Mouse (Mus musculus) testis, adult 2 months (tissue): ENCODE results near the gene Fhl3. TPM values are rescaled to one million over a fixed set of nuclear protein-coding genes. Genes with fewer than 3 reads are reported as not detected.

Experiments
- H3K27ac ChIP-seq: fragments of 200-500 bp; 2 replicates; pipeline ENCODE4 v1.5.1; 2012; ENCODE audit warnings: low read depth, low read length; ENCODE audit not compliant: control insufficient read depth, insufficient read depth
- H3K27me3 ChIP-seq: fragments of 200-500 bp; 2 replicates; pipeline ENCODE4 v1.6.1; 2012; ENCODE audit warnings: mild to moderate bottlenecking, low read length, moderate library complexity; ENCODE audit not compliant: control insufficient read depth, insufficient read depth
- H3K36me3 ChIP-seq: fragments of 200-500 bp; 2 replicates; pipeline ENCODE4 v1.6.1; 2012; ENCODE audit warnings: mild to moderate bottlenecking, low read length; ENCODE audit not compliant: control insufficient read depth, insufficient read depth
- H3K4me1 ChIP-seq: fragments of 200-500 bp; 2 replicates; pipeline ENCODE4 v1.6.1; 2012; ENCODE audit warnings: low read length; ENCODE audit not compliant: control insufficient read depth, insufficient read depth
- H3K4me3 ChIP-seq: fragments of 200-500 bp; 2 replicates; pipeline ENCODE4 v1.5.1; 2012; ENCODE audit warnings: low read depth, mild to moderate bottlenecking, low read length, moderate library complexity, mixed read lengths; ENCODE audit not compliant: control insufficient read depth
- CTCF ChIP-seq: fragments of 200-500 bp; IDR thresholded peaks from 2 replicates; pipeline ENCODE4 v1.5.1; 2012; ENCODE audit warnings: low read depth, mild to moderate bottlenecking, inconsistent platforms, low read length, moderate library complexity; ENCODE audit not compliant: control insufficient read depth, insufficient read depth, insufficient replicate concordance
- POLR2A ChIP-seq: fragments of 200-500 bp; IDR thresholded peaks from 2 replicates; pipeline ENCODE4 v1.6.1; 2012; ENCODE audit warnings: low read depth, mild to moderate bottlenecking, inconsistent platforms, low read length, moderate library complexity; ENCODE audit not compliant: control insufficient read depth
- polyA plus RNA-seq: library from polyadenylated mRNA; depleted of rRNA; stranded (reverse); fragments of >200 nt; gene quantifications from 2 replicates; pipeline ENCODE4 v1.2.3, GENCODE M21; 2012

Gene Fhl3
- polyA plus RNA-seq, 1 experiment: 1.6 TPM

DNA sequence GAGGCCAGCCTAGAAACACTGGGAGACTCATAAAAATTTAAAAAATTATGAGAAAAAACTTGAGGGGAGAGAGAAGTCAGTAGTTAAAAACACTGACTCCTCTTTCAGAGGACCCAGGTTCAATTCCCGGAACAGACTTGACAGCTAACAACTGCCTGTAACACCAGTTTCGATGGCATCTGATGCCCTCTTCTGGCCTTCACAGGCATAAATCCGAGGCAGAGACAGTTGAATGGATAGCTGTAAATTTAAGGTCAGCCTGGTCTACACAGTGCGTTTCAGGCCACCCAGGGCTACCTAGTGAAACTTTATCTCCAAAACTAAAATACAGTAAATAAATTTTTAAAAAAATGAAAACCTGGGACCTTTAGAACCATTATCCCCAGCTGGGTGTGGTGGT is 15.5 kb upstream of the Fhl3 start:
- TF ChIP-seq POLR2A (no peak), CTCF (no peak)

GRCm38 (mm10) chr4:124685453-124685852 is 15.0 kb upstream of the Fhl3 start:
- Histone ChIP-seq H3K36me3 (peaks cover 2% of the 10 kb centered on the region; the same call in 1 of the 2 replicates), H3K4me3 (no peak overlapping the region), H3K27ac (no peak overlapping the region), H3K4me1 (no peaks in the 10 kb centered on the region), H3K27me3 (no peaks in the 10 kb centered on the region)
- TF ChIP-seq POLR2A (no peak), CTCF (no peak)

More for the DNA sequence above, 15.5 kb upstream of the Fhl3 start:
- H3K27ac ChIP-seq: no peak overlapping the region
- H3K4me1 ChIP-seq: no peaks in the 10 kb centered on the region
- no peaks in the 10 kb centered on the region for H3K27me3 ChIP-seq
- no peak overlapping the region for H3K4me3 ChIP-seq
- H3K36me3 ChIP-seq: peaks cover 2% of the 10 kb centered on the region; the same call in 1 of the 2 replicates

DNA sequence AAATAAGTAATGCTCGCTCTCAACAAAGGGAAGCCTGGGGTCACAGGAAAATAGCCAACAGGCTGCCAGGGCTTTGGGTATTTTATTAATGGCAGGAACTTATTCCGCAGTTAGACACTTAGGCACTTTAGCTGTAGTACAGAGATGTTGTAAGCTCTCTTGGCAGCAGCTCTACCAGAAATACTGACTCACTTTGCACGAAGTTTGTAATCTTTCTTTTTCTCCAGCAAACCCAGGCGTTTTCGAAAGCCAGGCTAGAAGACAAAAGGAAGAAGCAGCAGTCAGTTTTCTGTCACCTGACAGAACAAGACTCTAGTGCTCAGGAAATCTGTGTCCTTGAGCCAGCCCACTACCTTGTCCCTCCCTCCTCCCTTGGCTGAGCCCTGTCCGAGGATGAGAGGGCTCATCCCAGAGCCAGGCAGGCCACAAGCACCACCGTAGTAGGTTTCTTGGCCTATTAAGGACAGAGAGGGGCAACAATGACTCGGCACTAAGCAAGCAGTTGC is 14.6 kb upstream of the Fhl3 start:
- Histone ChIP-seq H3K4me1 (no peaks in the 10 kb centered on the region), H3K27me3 (no peaks in the 10 kb centered on the region), H3K4me3 (no peak overlapping the region), H3K36me3 (peaks cover 2% of the 10 kb centered on the region; the same call in 1 of the 2 replicates), H3K27ac (no peak overlapping the region)
- TF ChIP-seq CTCF (no peak), POLR2A (no peak)

GRCm38 (mm10) chr4:124691455-124691854 is 9.0 kb upstream of the Fhl3 start:
- no peaks in the 10 kb centered on the region for H3K36me3 ChIP-seq
- H3K4me3 ChIP-seq: no peak overlapping the region
- H3K27ac ChIP-seq: no peak overlapping the region
- H3K27me3 ChIP-seq: no peaks in the 10 kb centered on the region
- no peak for TF ChIP-seq CTCF
- TF ChIP-seq POLR2A: no peak
- H3K4me1 ChIP-seq: peaks cover 2% of the 10 kb centered on the region

DNA sequence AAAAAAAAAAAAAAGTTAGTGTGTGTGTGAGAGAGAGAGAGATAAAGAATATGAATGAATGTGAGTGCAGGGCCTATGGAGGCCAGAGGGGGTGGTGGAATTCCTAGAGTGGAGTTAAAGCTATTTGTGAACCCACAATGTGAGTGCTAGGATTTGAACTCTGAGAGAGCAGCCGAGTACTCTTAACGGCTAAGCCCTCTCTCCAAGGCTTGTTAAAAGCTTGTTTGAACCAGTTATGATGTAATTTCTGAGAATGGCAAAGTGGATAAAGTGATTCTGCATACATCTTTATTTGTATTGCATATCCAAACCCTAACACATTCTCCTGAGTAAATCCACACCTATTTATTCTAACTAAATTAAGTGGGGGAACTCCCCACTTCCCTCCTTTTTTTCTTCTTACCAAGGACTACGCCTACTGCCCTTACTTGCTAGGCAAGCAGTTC is 8.1 kb upstream of the Fhl3 start:
- TF ChIP-seq CTCF (no peak), POLR2A (no peak)
- H3K27ac ChIP-seq: no peak overlapping the region
- H3K27me3 ChIP-seq: no peaks in the 10 kb centered on the region
- peaks cover 2% of the 10 kb centered on the region for H3K4me1 ChIP-seq
- H3K36me3 ChIP-seq: no peaks in the 10 kb centered on the region
- H3K4me3 ChIP-seq: no peak overlapping the region; the same call in 1 of the 2 replicates

DNA sequence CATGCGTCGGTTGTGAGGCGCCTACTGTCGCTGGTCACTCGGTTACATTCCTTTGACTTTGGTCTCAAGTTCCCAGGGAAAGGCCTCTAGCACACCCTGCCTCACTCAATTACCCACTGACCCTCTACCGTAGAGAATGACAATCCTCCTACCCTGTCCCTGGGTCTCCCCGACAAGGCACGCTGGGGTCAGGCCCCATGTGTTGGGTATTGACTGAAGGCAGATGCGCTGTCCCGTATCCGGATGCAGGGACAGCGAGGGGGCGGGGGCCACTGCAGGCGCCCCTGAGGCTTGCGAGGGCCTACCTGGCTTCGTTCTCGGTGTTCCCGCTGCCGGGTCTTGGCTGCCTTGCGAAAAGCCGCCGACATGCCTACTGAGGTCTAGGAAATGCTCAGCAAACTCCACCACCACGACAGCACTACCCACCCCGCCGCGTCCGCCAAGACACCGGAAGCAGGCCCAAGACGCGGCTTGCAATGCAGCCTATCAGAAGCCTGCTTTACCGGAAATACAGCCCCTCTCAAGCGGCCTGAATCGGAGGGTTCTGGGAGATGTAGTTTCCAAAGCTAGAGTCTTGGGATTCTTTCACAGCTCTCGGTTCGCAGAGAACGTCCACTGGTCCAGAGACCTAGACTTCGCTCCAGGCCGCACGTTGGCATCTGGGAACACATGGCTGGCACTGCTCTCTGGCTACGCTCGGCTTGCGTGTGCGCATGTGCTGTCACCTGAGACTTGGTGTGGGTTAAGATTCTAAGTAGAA is 7.2 kb upstream of the Fhl3 start, which contains the start of gene Utp11:
Utp11 (minus strand) TSS at position 466 of the 760 bp plus-strand sequence.
- Histone ChIP-seq H3K4me1 (peaks cover 2% of the 10 kb centered on the region), H3K36me3 (no peaks in the 10 kb centered on the region), H3K4me3 (peak within 1 kb of the TSS; percentile 90), H3K27me3 (no peaks in the 10 kb centered on the region), H3K27ac (peak within 1 kb of the TSS; percentile 71)
- no peak for TF ChIP-seq CTCF
- TF ChIP-seq POLR2A: peak; percentile 83

DNA sequence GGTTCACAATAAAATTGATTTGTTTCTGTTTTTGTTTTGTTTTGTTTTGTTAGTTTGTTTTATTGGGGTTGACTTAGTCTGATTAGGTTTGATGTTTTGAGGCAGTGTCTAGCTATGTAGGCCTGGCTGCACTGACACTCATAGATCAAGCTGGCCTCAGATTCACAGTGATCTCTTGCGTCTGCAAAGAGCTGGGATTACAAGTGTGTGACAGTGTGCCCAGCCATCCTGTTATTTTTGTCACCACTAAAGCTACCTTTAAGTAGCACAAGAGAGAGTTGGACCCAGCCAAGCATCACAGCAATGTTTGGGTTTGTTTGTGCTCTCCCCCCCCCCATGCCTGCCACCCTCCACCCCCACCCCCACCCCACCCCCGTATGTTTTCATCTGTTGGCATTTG is 5.9 kb upstream of the Fhl3 start:
- TF ChIP-seq POLR2A (no peak), CTCF (no peak)
- Histone ChIP-seq H3K4me1 (peaks cover 5% of the 10 kb centered on the region), H3K27me3 (no peaks in the 10 kb centered on the region), H3K27ac (no peak overlapping the region), H3K4me3 (no peak overlapping the region), H3K36me3 (no peaks in the 10 kb centered on the region)
